Mouse (Mus musculus) forebrain, embryonic 16.5 days (tissue): ENCODE results near the gene Prr5. TPM values are rescaled to one million over a fixed set of nuclear protein-coding genes. Genes with fewer than 3 reads are reported as not detected.

Experiments used
- ATAC-seq: fragments of 200-750 bp; cut with Nextera tagmentation; 2 replicates; pipeline ENCODE4 v1.8.0; 2017; ENCODE audit warnings: mild to moderate bottlenecking, moderate library complexity
- H3K27ac ChIP-seq: fragments of 300-500 bp; sonication (generic); 2 replicates; pipeline ENCODE4 v1.5.1; 2014; ENCODE audit warnings: low read length, control low read depth
- H3K27me3 ChIP-seq: fragments of 300-500 bp; sonication (generic); replicated peaks from 2 replicates; pipeline ENCODE4 v1.6.1; 2014; ENCODE audit warnings: low read length; ENCODE audit not compliant: control insufficient read depth, insufficient read depth
- H3K36me3 ChIP-seq: fragments of 300-500 bp; sonication (generic); 2 replicates; pipeline ENCODE4 v1.6.1; 2014; ENCODE audit not compliant: control insufficient read depth, insufficient read depth
- H3K4me1 ChIP-seq: fragments of 300-500 bp; sonication (generic); replicated peaks from 2 replicates; pipeline ENCODE4 v1.6.1; 2014; ENCODE audit warnings: low read length; ENCODE audit not compliant: control insufficient read depth, insufficient read depth
- H3K4me2 ChIP-seq: fragments of 300-500 bp; sonication (generic); 2 replicates; pipeline ENCODE4 v1.6.1; 2014; ENCODE audit warnings: mild to moderate bottlenecking, low read length, control low read depth
- H3K4me3 ChIP-seq: fragments of 300-500 bp; sonication (generic); replicated peaks from 2 replicates; pipeline ENCODE4 v1.5.1; 2014; ENCODE audit warnings: mild to moderate bottlenecking, low read length, control low read depth
- H3K9ac ChIP-seq: fragments of 300-500 bp; sonication (generic); replicated peaks from 2 replicates; pipeline ENCODE4 v1.6.1; 2014; ENCODE audit warnings: low read depth, low read length, control low read depth
- H3K9me3 ChIP-seq: fragments of 300-500 bp; sonication (generic); 2 replicates; pipeline ENCODE4 v1.6.1; 2016; ENCODE audit warnings: low read length; ENCODE audit not compliant: control insufficient read depth
- WGBS: fragments of 180-500 bp; shearing (Covaris S2); extraction: QIAGEN DNeasy Blood & Tissue Kit; methylation state at CpG from one replicate; pipeline ENCODE4 v1.1.7; 2014; 5-methylcytosine and 5-hydroxymethylcytosine counted together
- polyA plus RNA-seq: library from polyadenylated mRNA; unstranded; fragments of >200 nt; fragmentation: Nextera tagmentation; extraction: Ambion mirVana; gene quantifications from 2 replicates; pipeline ENCODE4 v1.2.1, GENCODE M21; 2015

Prr5 gene
- polyA plus RNA-seq, 1 experiment from 2014 or later = 16.4 TPM

DNA sequence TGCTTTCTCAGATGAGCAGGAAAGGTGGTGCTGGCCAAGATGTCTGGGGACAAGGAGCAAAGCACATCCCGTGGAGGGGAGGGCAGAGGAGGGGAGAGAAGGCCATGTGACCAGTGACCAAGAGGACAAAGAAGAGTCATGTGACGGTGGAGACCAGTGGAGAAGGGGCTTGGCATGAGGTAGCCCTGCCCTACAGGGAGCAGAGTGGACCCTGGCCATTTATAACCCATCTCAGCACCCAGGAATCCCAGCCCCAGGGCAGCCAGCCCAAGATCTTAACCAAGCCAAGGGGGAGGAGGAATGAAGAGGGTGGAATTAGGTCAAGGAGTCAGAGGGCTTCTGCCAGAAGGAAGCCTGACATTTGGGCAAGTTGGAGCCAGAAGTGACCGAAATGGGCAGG lies 3.2 kb downstream of the Prr5 start:
- 70% methylated on average over 3 of the region's 3 CpGs for WGBS
- H3K27me3 ChIP-seq = no peaks in the 10 kb centered on the region
- no peak overlapping the region for H3K4me3 ChIP-seq
- ATAC-seq = no peak
- H3K4me2 ChIP-seq = no peak overlapping the region
- H3K9ac ChIP-seq = no peak overlapping the region
- H3K27ac ChIP-seq = no peak overlapping the region
- no peaks in the 10 kb centered on the region for H3K9me3 ChIP-seq
- no peaks in the 10 kb centered on the region for H3K36me3 ChIP-seq
- H3K4me1 ChIP-seq = peaks cover 8% of the 10 kb centered on the region; the same call in 1 of the 2 replicates

DNA sequence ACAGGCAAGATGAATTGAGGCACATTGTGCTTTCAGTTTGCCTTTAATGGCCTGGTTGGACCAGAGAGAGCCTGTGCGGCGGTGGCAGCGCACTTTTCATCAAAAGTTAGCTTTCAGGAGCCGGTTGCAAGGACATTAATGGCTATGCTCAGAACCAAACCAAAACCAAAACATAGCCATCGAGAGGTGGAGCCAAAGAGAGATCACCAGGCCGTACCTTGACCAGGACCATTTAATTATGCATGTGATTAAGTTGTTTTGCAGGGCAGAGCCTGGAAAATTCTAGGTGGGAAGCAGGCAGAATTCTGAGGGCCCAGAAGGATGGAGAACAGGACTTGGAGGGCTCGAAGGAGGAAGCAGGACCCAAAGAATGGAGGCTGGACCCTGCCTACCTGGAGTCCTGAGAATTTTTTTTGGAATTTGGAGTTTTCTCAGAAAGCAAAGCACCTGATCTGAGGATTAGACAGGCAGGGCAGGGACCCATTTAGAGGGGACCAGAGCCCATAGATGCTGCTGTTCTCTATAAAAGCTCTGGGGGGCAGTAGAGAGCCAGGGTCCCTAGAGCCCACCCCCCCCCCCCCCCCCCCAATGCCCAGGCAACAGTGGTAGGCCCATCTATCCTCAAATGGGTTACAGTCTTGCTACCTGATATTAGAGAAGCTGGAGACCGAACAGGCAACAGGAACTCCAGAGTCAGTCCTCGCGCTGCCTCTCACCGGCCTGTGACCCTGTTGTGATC lies 5.1 kb downstream of the Prr5 start:
- Histone ChIP-seq H3K27me3 (no peaks in the 10 kb centered on the region), H3K27ac (no peak overlapping the region), H3K9ac (no peak overlapping the region), H3K4me2 (no peak overlapping the region), H3K4me3 (no peak overlapping the region), H3K4me1 (peaks cover 8% of the 10 kb centered on the region; the same call in 1 of the 2 replicates), H3K9me3 (no peaks in the 10 kb centered on the region), H3K36me3 (no peaks in the 10 kb centered on the region)
- ATAC-seq = no peak
- WGBS = 73% methylated on average over 11 of the region's 11 CpGs

GRCm38 (mm10) chr15:84675317-84675716 lies 5.9 kb downstream of the Prr5 start:
- WGBS = 76% methylated on average over 8 of the region's 8 CpGs
- no peaks in the 10 kb centered on the region for H3K9me3 ChIP-seq
- H3K4me2 ChIP-seq = no peak overlapping the region
- no peak for ATAC-seq
- H3K4me3 ChIP-seq = no peak overlapping the region
- peaks cover 4% of the 10 kb centered on the region; the same call in 1 of the 2 replicates for H3K27me3 ChIP-seq
- peaks cover 7% of the 10 kb centered on the region; the same call in 1 of the 2 replicates for H3K4me1 ChIP-seq
- no peak overlapping the region for H3K9ac ChIP-seq
- no peak overlapping the region for H3K27ac ChIP-seq
- no peaks in the 10 kb centered on the region for H3K36me3 ChIP-seq

- 59% methylated on average over 11 of the region's 11 CpGs for WGBS
- Histone ChIP-seq H3K27ac (no peak overlapping the region), H3K27me3 (peaks cover 14% of the 10 kb centered on the region), H3K4me3 (no peak overlapping the region), H3K9me3 (no peaks in the 10 kb centered on the region), H3K4me1 (peaks cover 14% of the 10 kb centered on the region), H3K4me2 (no peak overlapping the region), H3K36me3 (no peaks in the 10 kb centered on the region), H3K9ac (no peak overlapping the region)
- ATAC-seq = no peak
Observed at GRCm38 (mm10) chr15:84677943-84678342, 8.5 kb downstream of the Prr5 start.

- no peak for ATAC-seq
- Histone ChIP-seq H3K27me3 (peaks cover 14% of the 10 kb centered on the region), H3K36me3 (no peaks in the 10 kb centered on the region), H3K4me3 (no peak overlapping the region), H3K9ac (no peak overlapping the region), H3K9me3 (no peaks in the 10 kb centered on the region), H3K4me2 (no peak overlapping the region), H3K4me1 (peaks cover 14% of the 10 kb centered on the region), H3K27ac (no peak overlapping the region)
- WGBS = 94% methylated on average over 4 of the region's 4 CpGs
Observed at GRCm38 (mm10) chr15:84679090-84679489, 9.7 kb downstream of the Prr5 start.

DNA sequence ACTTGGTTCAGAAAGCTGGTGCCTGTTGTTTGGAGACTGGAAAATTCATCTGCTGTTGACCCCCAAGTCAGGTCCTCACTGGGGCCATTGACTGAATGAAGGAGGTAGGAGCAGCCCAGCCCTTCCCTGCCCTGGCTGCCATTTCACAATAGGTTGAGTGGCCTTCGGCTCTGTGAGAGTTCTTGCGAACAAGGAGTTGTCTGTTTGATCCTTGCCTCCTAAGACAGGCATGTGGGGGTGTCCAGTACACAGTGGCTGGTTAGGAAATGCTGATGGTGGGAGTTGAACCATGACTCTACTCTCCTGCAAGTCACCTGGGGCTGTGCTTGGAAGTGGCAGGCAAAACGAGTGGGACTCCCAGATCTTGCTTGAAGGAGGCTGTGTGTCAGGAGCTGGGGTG lies 10.4 kb downstream of the Prr5 start:
- Histone ChIP-seq H3K4me3 (no peak overlapping the region), H3K4me1 (peaks cover 14% of the 10 kb centered on the region), H3K9ac (no peak overlapping the region), H3K36me3 (no peaks in the 10 kb centered on the region), H3K27ac (no peak overlapping the region), H3K9me3 (no peaks in the 10 kb centered on the region), H3K27me3 (peaks cover 14% of the 10 kb centered on the region), H3K4me2 (no peak overlapping the region)
- no peak for ATAC-seq
- WGBS = 69% methylated on average over 3 of the region's 3 CpGs

- Histone ChIP-seq H3K4me3 (peak overlapping the region; percentile 47), H3K36me3 (no peaks in the 10 kb centered on the region), H3K27me3 (peaks cover 14% of the 10 kb centered on the region), H3K9ac (peak overlapping the region; percentile 46), H3K27ac (no peak overlapping the region), H3K9me3 (no peaks in the 10 kb centered on the region), H3K4me1 (peaks cover 14% of the 10 kb centered on the region), H3K4me2 (peak overlapping the region; percentile 83)
- ATAC-seq = peak; percentile 54
- under 1% methylated on average over 66 of the region's 77 CpGs for WGBS
Observed at GRCm38 (mm10) chr15:84680545-84681454, 11.4 kb downstream of the Prr5 start.

GRCm38 (mm10) chr15:84681455-84682193 lies 12.2 kb downstream of the Prr5 start:
- ATAC-seq = peak; percentile 62
- Histone ChIP-seq H3K36me3 (no peaks in the 10 kb centered on the region), H3K27ac (no peak overlapping the region), H3K9me3 (no peaks in the 10 kb centered on the region), H3K9ac (peak overlapping the region; percentile 46; the same call in 1 of the 2 replicates), H3K4me3 (peak overlapping the region; percentile 47), H3K27me3 (peaks cover 14% of the 10 kb centered on the region), H3K4me2 (peak overlapping the region; percentile 83), H3K4me1 (peaks cover 14% of the 10 kb centered on the region)
- 2% methylated on average over 28 of the region's 31 CpGs for WGBS

DNA sequence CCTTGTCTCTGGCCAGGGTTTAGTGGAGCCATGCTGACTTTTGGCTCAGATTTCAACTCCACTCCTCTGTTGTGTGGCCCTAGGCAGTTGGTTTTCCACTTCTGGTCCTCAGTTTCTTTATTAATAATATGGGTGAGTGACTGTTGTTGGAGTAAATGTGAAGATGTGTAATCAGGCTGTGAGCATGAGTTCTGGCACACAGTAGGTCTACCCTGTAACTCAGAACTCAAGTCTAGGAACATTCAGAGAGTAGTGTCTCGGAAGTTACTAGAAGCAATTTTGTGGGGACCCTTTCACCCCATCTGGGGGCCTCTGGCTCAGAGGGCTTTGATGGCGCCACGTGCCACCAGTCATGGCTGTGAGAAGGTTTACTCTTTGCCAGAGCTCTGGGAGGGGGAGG lies 12.8 kb downstream of the Prr5 start:
- WGBS = 72% methylated on average over 3 of the region's 3 CpGs
- Histone ChIP-seq H3K27me3 (peaks cover 14% of the 10 kb centered on the region), H3K9me3 (no peaks in the 10 kb centered on the region), H3K4me3 (no peak overlapping the region), H3K4me1 (peaks cover 14% of the 10 kb centered on the region), H3K9ac (no peak overlapping the region), H3K36me3 (no peaks in the 10 kb centered on the region), H3K27ac (no peak overlapping the region), H3K4me2 (no peak overlapping the region)
- ATAC-seq = no peak
